Mouse (Mus musculus) left cerebral cortex, adult 8-10 months (tissue): ENCODE results near the gene Tmem189. TPM values are rescaled to one million over a fixed set of nuclear protein-coding genes. Genes with fewer than 3 reads are reported as not detected.
"Not testable (repeated sequence)": the region's sequence is repeated elsewhere in the genome, so short reads cannot be mapped to it uniquely, and the experiment has no call there.

Experiments
- DNase-seq, 2 experiments: peaks; one replicate each; pipeline ENCODE4 v3.0.0; 2022; ENCODE audit warnings: low spot score in 2 of 2
- total RNA-seq, 4 experiments: library from RNA; stranded (reverse); gene quantifications; 2 replicates each; pipeline ENCODE4 v1.2.4; 2022

Gene Tmem189
- total RNA-seq, 4 experiments from 2014 or later = 39.8 to 49.3 (median 44.1) TPM

DNA sequence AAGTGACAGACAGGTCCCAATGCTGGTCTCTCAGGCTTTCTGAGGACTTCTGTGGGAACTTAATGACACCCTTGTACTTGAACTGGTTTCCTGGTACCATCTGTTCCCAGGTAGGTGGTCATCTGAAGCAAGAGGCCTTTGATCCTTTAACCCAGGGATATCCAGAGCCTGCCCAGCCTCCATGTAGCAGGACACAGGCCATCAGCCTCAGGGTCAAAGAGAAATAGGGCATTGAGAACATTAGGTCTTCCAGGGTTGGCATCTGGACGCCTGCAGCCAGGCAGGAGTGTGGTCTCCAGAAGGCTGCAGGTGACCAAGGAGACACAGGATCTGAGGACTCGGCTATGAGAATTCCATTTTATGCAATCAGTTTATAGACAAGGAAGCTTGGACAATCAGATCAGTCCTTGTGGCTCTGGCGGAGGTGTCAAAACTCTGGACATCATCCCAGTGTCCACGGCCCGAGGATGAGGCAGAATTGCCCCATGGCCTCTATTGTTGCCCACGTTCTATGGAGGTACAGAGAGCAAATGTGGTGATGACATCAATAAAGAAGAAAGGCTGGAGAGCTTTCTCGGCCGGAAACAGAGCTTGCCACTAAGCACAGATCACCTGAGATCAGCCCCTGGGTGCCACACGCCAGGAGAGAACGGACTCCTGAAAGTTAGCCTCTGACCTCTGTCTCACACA, 34.6 kb downstream of the Tmem189 start:
- no peak for DNase-seq

DNA sequence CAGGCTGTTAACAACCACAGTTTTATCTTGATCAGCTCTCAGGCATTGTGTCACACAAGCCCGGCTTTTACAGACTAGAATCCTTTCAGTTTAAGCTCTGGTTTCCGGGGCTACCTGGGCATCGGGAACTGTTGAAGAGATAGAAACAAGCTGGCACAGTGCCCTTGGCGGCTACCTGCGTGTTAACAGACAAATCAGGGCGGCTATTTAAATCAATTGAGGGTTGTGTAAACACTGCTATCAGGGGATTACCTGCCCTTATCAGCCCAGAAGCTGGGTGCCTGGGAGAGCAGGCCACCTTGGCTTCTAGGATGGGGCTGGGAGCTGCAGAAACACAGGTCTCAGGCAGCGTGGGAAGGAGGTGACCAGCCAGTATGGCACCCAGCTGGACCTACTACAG, 36.9 kb downstream of the Tmem189 start:
- DNase-seq = no peak

DNA sequence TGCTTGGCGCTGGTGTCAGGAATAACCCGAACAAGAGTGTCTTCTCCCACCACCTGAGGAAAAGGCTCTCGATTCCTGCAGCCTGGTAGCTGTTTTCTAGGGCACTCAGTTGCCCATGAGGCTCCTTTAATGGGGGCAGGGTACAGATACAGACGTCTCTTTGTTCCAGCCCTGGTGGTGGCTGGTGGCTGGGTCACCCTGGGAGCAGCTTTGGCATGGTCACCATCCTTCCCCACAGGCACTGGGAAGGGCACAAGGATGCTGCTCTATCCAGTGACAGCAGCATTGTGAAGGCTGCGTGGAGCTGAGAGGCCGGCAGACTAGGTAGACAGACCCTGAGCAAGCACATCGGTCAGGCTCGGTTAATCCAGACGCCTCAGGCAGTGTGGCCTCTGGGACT, 38.0 kb downstream of the Tmem189 start:
- DNase-seq = peak in 1 of 2 experiments; percentile 58

DNA sequence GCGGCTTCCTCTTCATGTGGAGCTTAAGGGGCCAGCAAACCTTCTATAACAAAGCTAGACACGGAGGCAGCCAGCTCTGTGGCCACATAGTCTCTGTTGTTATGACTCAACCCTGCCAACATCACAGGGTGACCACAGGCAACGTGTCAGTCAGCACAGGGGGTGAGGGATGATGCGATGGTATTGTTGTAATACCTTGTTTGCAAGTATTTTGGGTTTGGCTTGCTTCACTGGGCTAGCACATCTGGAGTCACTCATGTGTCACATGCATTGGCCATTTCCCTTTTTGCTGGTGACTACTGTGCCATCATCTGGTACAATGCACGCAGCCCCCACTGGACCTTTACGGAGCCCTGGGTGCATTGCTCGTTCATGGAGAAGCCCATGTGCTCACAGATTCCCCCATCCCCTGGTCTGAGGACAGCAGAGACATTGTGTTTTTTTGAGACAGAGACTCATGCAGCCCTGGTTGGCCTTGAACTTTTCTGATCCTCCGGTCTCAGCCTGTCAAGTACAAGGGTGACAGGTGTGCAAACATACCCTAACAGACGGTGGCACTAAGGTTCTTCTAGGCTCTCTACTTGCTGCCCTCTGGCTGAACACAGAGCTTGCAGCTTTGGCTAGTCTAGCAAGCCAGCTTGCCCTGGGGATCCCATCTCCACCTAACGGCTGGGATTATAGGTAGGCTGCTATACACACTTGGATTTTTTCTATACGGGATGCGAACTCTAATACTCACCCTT, 40.2 kb downstream of the Tmem189 start:
- no peak for DNase-seq

DNA sequence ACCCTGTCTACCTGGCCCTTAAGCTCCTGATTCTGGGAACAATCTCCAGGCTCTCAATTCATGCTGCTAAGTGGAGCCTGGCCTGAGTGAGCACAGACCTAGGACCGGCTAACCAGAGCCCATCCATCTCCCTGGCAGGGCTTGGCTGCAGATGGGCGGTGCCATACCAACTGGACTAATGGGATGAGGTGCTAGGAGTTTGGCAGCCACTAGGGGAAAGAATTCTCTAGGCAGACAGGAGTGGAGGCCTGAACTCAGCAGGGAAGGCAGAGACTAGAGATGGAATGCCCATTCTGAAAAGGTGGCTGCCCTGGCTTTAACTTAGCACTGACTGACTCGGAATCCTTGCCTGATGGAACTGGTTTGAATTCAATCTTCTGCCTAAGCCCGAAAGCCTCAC, 43.2 kb downstream of the Tmem189 start:
- DNase-seq = no peak

DNA sequence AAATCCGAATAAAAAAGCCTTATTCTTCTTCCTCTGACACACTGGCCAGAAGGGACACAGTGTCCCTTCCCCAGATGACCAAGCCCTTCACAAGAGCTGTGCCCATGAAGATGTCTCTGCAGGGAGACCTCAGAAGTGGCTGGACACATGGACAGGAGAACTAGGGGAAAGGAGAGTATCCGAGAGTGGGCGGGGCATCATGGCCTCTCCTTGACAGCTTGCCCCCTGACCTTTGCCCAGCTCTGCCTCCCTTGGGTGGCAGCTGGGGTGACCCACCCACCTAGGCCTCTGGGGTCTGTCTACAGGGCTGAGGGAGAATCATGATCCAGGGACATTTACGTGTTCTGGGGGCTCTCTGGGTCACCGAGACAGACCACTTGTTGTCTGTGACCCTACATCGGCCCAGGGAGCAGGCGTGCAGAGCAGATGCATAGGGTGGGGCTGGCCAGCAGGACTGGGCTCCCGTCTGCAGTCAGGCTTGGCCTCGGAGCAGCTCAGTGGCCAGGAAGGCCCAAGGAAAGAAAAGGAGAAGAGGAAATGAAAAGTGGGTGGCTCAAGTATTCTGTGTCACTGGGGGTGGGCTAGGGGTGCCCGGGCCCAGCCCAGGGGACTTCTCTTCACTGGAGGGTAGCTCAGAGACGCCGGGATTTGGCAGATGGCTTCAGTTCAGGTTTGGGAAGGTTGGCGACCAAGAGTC, 46.1 kb downstream of the Tmem189 start:
- DNase-seq = not testable (repeated sequence)

DNA sequence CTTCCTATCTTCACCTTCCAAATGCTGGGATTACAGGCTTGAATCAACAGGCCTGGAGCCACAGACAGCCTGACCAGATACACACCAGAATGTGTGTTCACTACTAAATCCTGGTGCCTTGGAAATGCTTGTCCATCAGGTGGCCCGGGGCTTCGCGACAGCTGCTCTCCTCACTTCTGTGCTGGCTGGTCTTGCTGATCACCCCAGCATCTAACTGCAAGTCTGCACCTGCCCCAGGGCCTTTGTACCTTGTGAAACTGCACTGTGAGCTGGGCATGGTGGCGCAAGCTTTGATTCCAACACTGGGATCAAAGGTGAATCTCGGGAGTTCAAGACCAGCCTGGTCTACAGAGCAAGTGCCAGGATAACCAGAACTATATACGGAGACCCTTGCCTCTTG, 47.5 kb downstream of the Tmem189 start:
- no peak for DNase-seq

DNA sequence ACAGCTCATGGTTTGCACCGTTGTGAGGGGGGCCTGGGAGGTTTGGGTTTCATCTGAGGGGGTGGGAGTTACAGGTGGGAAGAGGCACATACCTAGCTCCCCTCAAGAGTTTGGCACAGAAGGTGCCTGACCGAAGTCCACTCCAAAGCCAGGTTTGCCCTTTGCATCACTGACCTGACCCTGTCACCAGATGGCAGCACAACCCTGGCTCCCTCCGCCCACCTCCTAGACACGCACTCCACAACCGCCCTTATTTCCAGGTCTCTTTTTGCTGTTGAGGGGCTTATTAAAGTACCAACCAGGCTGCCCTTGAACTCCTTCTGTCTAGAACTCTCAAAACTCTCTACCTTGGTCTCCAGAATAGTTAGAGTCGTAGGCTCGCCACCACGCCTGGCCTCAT, 48.3 kb downstream of the Tmem189 start:
- no peak for DNase-seq

DNA sequence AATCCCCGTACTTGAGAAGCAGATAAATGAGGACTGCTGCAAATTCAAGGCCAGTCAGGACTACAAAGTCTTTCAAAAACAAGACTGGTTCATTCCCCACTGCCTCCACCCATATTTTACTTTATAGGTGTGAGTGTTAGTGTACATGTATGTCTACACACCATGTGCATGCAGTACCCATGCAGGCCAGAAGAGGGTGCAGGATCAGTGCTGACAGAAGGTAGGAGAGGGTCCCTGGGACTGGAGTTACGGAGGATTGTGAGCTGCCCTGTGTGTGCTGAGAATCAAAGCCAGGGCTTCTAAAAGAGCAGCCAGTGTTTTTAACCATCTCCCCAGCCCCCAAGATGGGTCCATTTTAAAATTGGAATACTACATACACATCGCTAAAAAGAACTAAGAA, 49.3 kb downstream of the Tmem189 start:
- DNase-seq = no peak

DNA sequence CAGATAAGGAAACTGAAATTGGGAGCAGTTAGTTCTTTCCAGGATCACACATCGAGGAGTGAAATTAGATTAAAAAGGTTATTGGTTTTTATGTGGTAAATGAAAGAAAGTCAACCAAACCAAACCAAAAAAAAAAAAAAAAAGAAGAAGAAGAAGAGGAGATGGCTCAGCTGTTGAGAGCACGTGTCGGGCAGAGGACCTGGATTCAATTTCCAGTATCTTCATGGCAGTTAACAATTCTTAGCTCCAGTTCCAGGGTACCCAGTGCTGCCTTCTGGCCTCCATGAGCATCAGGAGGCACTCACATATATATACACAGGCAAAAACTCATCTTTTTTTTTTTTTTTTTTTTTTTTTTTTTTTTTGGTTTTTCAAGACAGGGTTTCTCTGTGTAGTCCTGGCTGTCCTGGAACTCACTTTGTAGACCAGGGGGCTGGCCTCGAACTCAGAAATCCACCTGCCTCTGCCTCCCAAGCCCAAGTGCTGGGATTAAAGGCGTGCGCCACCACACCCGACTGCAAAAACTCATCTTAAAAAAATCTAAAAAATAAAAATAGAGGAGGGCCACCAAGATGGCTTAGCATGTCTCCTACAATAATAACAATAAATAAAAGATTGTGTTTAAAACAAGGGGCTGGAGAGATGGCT, 54.6 kb downstream of the Tmem189 start:
- no peak for DNase-seq

DNA sequence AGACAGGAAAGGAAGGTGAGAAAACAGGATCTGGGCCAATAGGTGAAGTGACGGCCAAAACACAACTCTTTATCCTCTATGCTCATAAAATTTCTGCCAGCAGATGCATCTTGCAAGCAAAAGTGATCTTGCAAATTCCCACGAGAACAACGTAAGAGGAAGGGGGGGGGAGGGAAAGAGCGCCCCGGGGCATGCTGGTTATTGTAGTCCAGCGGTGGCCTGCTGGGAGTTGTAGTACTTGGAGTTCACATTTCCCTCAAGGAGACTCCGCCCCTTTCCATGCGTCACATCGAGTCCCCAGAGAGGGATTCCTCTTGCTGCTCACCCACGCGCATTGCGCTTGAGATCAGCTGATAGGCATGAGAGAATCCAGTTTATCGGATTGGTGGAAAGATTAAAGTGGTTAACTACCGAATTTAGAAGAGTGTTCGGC, 55.3 kb downstream of the Tmem189 start:
- DNase-seq = peak; percentile 84 to 99

DNA sequence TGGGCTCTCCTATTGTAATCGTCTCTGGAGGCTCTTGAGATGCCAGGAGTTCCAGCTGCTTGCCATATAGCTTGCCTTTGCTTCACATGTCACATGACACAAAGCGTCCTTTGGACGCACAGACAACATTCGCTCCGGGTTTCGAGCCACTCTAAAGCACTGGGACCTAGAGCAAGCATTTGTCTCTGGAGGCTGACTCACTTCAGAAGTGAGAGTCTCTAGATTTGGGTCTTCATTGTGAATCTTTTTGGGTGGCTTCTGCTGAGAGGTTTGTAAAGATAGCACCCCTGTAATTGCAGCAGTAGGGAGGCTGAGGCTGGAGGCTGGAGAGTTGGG, 56.1 kb downstream of the Tmem189 start:
- DNase-seq = no peak

DNA sequence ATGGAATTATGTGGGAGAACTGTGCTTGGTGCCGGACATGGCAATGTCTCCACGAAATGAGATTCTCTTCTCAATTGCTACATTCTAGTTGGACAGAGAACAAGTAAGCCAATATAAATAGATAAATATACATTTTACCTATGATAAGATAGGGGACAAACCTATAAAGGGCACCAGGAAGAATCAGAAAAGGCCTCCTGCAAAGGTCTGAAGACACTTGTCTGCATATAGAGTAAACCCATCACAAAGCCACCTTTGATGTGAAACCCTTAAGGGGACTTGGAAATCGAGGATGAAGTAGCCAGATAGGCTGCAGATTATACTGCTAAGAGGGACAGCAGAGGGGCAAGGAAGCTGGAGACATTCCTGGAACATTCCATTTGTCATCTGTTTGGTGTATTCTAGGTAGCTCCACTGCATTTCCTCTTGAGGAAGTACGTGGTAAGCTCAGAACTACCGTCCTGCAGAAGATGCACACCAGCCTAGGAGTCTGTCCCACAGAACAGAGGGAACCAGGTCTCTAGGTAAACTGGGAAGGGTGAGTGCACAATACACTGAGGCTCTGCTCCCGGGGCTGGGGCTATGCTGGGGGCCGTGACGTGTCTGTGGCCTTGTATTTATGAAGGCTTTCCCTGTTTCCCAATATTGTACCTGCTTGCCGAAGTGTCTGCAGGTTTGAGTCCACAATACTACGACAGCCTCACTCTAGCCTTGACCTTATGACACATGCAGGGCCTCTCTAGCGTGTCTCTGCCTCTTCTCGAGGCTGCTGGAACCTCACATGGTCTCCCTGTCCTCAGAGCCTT, 56.7 kb downstream of the Tmem189 start:
- DNase-seq = no peak

DNA sequence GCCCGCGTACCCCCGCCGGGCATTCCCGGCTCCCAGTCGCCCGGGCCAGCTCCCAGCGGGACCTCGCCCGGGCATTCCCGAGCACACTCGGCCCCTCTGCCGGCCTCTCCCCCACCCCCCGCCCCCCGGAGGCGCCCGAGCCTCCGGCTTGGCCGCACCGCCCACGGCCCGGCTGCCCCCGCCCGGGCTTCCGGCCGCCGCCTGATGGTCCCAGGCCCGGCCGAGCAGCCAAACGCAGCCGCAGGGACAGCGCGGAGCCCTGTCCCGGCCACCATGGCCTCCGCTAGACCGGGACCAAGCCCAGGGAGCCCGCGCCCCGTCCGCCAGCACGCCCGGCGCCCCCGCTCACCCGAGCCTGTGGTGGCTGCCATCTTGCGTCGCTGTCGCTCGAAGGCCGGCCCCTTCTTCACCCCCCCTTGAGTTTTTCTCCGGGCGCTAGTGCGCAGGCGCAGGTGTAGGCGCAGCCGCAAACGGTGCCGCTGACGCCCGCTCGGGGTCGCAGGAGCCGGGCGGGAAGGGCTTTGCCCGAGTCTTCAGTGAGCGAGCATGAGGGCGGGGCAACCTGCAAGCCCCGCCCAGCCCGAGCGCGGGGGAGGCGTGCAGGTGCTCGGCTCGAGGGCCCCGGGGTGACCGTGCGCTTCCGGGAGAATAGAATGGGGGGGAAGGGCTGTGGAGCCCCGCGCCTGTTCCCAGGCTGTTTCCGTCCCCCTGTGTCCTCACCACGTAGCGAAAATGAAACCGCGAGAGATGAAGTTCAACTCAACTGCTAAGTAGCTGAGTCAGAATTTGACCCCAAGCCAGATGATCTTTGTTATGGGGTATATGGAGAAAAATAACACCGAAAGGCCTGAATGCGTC, 57.8 kb downstream of the Tmem189 start, which contains the start of gene Ube2v1:
TSS of gene Ube2v1 (minus strand) at position 505 of the 858 bp plus-strand sequence.
- peak; percentile 90 to 97 for DNase-seq

DNA sequence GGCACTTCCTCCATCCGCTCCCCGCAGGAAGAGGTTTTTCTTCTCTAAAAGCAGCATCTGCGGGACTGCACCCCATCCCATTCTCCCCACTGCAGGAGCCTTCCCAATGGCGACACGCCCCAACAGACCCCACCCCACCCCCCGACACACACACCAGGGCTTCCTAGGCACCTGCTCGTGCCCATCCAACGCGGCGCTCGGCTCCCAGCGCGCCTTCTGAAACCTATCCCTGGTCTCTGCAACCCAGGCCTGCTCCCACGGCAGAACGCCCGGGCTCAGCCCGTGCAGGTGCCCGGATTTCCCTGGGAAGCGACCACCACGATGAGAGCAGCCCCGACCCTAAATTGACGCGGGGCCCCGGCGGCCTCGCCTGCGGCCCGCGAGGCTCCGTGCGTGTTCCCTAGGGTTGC, 58.4 kb downstream of the Tmem189 start:
- no peak for DNase-seq

DNA sequence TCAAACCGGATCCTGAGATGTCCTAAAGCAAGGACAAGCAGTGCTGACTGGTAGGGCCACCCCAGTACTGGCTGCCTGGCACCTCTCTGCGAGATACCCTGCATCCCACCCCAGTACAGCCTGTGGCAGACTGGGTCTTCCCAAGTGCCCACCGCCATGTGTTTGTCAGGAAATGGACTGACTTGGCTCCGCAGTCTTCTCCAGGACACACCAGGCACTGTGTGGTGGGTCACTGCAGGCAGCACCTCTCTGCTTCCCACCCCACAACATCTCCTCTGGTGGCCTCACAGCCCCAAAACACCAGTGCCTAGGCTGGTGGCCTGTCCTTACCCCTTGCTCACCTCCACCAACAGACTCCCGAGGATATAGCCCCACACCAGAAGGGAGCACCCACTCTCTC, 59.2 kb downstream of the Tmem189 start:
- DNase-seq = no peak

DNA sequence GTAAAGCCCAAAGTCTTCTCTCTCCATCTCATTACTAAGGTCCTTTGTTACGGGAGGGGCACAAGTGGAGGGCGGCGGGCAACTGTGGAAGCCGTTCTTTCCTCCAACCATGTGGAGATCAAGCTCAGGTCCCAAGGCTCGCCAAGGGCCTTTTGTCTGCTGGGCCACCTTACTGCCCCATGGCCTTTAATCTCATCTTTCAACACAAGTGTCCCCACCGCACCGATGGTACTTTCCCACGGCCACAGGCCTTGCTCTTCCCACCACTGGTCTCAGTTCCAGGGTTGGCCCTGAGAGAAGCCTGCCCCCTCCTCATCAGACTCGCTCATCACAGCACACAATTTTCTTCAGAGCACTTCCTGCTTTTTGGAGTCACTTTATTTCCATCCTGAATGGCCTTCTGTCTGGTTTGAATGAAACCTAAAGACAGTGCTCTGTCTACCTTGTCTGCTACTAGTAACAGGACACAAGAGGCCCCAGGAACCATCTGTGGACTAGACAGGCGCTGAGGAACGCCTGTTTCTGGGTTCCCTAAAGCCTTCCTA, 59.9 kb downstream of the Tmem189 start:
- DNase-seq = no peak

DNA sequence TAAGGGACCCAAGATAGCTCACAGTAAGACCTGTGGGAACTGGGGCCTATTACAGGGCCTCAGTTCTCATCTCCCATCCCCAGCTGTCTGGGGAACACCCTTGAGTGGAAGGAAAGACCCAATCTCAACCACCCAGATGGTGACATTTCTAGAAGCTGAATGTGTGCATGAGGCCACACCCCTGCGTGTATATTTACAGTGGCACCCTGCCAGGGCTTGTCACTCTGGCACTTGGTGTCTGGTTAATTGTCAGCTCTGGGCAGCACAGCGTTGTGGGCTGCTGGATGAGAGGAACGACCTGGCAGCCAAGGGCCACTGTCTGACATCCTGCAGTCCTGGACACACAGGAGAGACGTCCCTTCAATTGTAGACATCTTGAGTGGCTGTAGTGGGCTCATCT, 60.8 kb downstream of the Tmem189 start:
- DNase-seq = no peak

DNA sequence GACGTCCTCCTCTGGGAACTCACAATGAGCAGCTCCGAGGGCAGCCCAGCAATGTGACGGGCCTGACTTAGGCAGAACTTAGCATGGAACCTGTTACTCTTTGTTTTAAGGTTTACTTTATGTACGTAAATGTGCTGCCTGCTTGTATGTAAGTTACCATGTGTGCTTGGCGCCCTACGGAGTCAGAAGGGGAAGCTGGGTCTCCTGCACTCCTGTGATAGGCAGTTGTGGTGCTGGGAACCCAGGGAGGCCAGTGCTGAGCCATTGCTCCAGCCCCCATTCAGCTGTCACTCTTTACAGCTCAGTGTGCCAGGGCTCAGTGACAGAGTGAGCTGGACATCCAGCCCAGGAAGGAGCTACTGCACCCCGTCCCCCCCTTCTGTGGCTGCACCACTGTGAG, 62.6 kb downstream of the Tmem189 start:
- no peak for DNase-seq

DNA sequence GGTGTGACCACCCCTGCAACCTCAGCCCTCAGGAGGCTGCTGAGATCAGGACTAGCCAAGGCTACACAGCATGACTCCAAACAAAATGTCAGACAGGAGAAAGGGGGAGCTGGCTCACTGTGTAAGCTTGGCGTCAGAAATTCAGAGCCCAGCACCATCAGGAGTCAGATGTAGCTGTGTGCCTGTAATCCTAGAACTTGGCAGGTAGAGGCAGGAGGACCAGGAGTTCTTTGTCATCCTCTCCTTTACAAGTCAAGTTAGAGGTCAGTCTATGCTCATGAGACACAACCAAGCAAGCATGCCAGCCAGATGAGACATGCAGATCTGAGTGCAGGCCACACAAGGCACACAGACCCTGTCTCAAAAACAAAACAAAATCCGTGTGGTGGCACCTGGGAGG, 64.0 kb downstream of the Tmem189 start:
- DNase-seq = no peak
